Mouse (Mus musculus): ENCODE measurements around the gene Ctdspl2.

Gene Ctdspl2

DNA sequence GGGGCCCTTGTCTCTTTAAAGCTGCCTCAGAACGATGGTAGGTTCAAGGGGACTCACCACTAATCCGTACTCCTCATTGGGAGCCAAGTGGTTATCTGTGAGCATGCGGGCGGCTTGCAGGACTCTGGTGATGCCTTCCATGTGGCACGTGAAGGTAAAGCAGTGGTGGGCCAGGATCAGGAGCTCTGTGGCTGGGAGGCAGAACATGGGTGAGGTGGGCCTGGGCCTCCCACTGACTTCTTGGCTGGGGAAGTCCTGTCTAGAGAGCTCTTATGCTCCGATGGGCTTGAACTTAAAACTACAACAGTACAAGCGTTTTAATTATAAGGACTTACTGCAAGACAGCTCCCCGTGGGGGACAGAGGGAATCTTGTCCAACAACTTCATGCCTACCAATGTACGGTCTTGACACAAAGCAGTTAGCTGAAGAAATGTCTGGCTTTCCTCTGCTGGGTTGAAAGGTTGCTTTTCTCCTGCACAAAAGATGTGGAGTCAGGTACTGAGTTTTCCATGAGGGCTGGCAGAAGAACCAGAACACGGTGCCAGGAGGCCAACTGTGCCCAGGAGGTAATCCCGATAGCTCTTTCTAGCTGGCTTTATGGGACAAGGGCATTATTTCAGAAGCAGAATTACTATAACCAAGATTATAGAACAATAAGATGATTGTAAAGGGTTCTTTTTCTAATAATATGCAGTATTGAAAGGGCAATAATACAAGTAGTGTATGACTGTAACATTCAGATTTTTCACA is 103.7 kb downstream of the Ctdspl2 start:
- DNase-seq (ENCODE audit: low read depth, low spot score): no peak
